Mouse (Mus musculus) midbrain, embryonic 11.5 days (tissue): ENCODE measurements at regions not wholly inside any gene's neighbourhood (a gene's known extent, or its start where the extent isn't known, plus 50 kb on each side); places are given as distances from the start of the nearest gene placed in this dataset.
"Not testable (repeated sequence)": the region's sequence is repeated elsewhere in the genome, so short reads cannot be mapped to it uniquely, and the experiment has no call there.

Experiments
- ATAC-seq: fragments of 200-750 bp; cut with Nextera tagmentation; 2 replicates; pipeline ENCODE4 v1.8.0; 2017; ENCODE audit warnings: moderate TSS enrichment, moderate library complexity; ENCODE audit not compliant: low FRiP score
- DNase-seq: peaks from one replicate; pipeline ENCODE4 v3.0.0; 2015; ENCODE audit warnings: low spot score; ENCODE audit errors: missing footprints
- H3K27ac ChIP-seq: fragments of 300-500 bp; sonication (generic); 2 replicates; pipeline ENCODE4 v1.5.1; 2014; ENCODE audit warnings: low read depth, low read length
- H3K27me3 ChIP-seq: fragments of 300-500 bp; sonication (generic); 2 replicates; pipeline ENCODE4 v1.6.1; 2014; ENCODE audit warnings: mild to moderate bottlenecking, low read length, moderate library complexity, mixed read lengths; ENCODE audit not compliant: control insufficient read depth, insufficient read depth
- H3K36me3 ChIP-seq: fragments of 300-500 bp; sonication (generic); 2 replicates; pipeline ENCODE4 v1.6.1; 2014; ENCODE audit warnings: mild to moderate bottlenecking, low read length, moderate library complexity, mixed read lengths; ENCODE audit not compliant: control insufficient read depth, insufficient read depth
- H3K4me1 ChIP-seq: fragments of 300-500 bp; sonication (generic); 2 replicates; pipeline ENCODE4 v1.6.1; 2014; ENCODE audit warnings: low read length; ENCODE audit not compliant: control insufficient read depth, insufficient read depth
- H3K4me2 ChIP-seq: fragments of 300-500 bp; sonication (generic); 2 replicates; pipeline ENCODE4 v1.6.1; 2014; ENCODE audit warnings: mild to moderate bottlenecking, moderate library complexity
- H3K4me3 ChIP-seq: fragments of 300-500 bp; sonication (generic); 2 replicates; pipeline ENCODE4 v1.5.1; 2014; ENCODE audit warnings: low read depth, low read length
- H3K9ac ChIP-seq: fragments of 300-500 bp; sonication (generic); 2 replicates; pipeline ENCODE4 v1.6.1; 2014; ENCODE audit warnings: low read length
- H3K9me3 ChIP-seq: fragments of 300-500 bp; sonication (generic); 2 replicates; pipeline ENCODE4 v1.6.1; 2016; ENCODE audit warnings: low read length; ENCODE audit not compliant: control insufficient read depth
- WGBS: fragments of 180-500 bp; shearing (Covaris S2); extraction: QIAGEN DNeasy Blood & Tissue Kit; methylation state at CpG from one replicate; pipeline ENCODE4 v1.1.7; 2014; 5-methylcytosine and 5-hydroxymethylcytosine counted together

GRCm38 (mm10) chr17:82901098-82901891, 313.8 kb upstream of the Pkdcc start:
- H3K9ac ChIP-seq, result no peak overlapping the region
- H3K36me3 ChIP-seq, result no peaks in the 10 kb centered on the region
- no peak overlapping the region for H3K27ac ChIP-seq
- H3K4me2 ChIP-seq, result no peak overlapping the region
- H3K27me3 ChIP-seq, result no peaks in the 10 kb centered on the region
- H3K4me3 ChIP-seq, result no peak overlapping the region
- ATAC-seq (no peak), DNase-seq (no peak)
- H3K4me1 ChIP-seq, result no peaks in the 10 kb centered on the region
- no peaks in the 10 kb centered on the region for H3K9me3 ChIP-seq
- WGBS, result 74% methylated on average over 9 of the region's 9 CpGs

- no peak for ATAC-seq
- Histone ChIP-seq H3K9me3 (no peaks in the 10 kb centered on the region), H3K27me3 (no peaks in the 10 kb centered on the region), H3K9ac (no peak overlapping the region), H3K4me3 (no peak overlapping the region), H3K27ac (no peak overlapping the region), H3K36me3 (no peaks in the 10 kb centered on the region), H3K4me2 (no peak overlapping the region), H3K4me1 (no peaks in the 10 kb centered on the region)
- WGBS, result 88% methylated on average over 2 of the region's 2 CpGs
- no peak for DNase-seq
Measured at GRCm38 (mm10) chr17:82904961-82905360, 310.1 kb upstream of the Pkdcc start.

GRCm38 (mm10) chr17:82905483-82905882, 309.6 kb upstream of the Pkdcc start:
- Histone ChIP-seq H3K9me3 (no peaks in the 10 kb centered on the region), H3K27ac (no peak overlapping the region), H3K36me3 (no peaks in the 10 kb centered on the region), H3K9ac (no peak overlapping the region), H3K4me1 (no peaks in the 10 kb centered on the region), H3K4me3 (no peak overlapping the region), H3K4me2 (no peak overlapping the region), H3K27me3 (no peaks in the 10 kb centered on the region)
- 88% methylated on average over 3 of the region's 3 CpGs for WGBS
- ATAC-seq (no peak), DNase-seq (no peak)

- no peaks in the 10 kb centered on the region for H3K9me3 ChIP-seq
- no peaks in the 10 kb centered on the region for H3K36me3 ChIP-seq
- 76% methylated on average over 2 of the region's 2 CpGs for WGBS
- DNase-seq (no peak), ATAC-seq (no peak)
- no peak overlapping the region for H3K4me2 ChIP-seq
- no peaks in the 10 kb centered on the region for H3K4me1 ChIP-seq
- H3K27me3 ChIP-seq, result no peaks in the 10 kb centered on the region
- no peak overlapping the region for H3K9ac ChIP-seq
- H3K27ac ChIP-seq, result no peak overlapping the region
- H3K4me3 ChIP-seq, result no peak overlapping the region
Measured at GRCm38 (mm10) chr17:82909189-82909588, 305.9 kb upstream of the Pkdcc start.

- DNase-seq, result not testable (repeated sequence)
Measured at GRCm38 (mm10) chr17:82922986-82923385, 292.1 kb upstream of the Pkdcc start.

GRCm38 (mm10) chr17:82925751-82926150, 289.3 kb upstream of the Pkdcc start:
- H3K27me3 ChIP-seq, result no peaks in the 10 kb centered on the region
- ATAC-seq, result no peak

More at GRCm38 (mm10) chr17:82922986-82923385, 292.1 kb upstream of the Pkdcc start:
- 85% methylated on average over 4 of the region's 4 CpGs for WGBS
- H3K36me3 ChIP-seq, H3K27ac ChIP-seq, H3K9ac ChIP-seq, H3K27me3 ChIP-seq, H3K4me3 ChIP-seq, H3K4me1 ChIP-seq, ATAC-seq, H3K4me2 ChIP-seq, H3K9me3 ChIP-seq: not testable (repeated sequence)

GRCm38 (mm10) chr17:82927681-82928080, 287.4 kb upstream of the Pkdcc start:
- no peak for ATAC-seq
- no peak for DNase-seq
- no peak overlapping the region for H3K27ac ChIP-seq
- no peak overlapping the region for H3K4me2 ChIP-seq
- no peak overlapping the region for H3K9ac ChIP-seq
- H3K27me3 ChIP-seq, result no peaks in the 10 kb centered on the region
- H3K4me1 ChIP-seq, result no peaks in the 10 kb centered on the region
- no peaks in the 10 kb centered on the region for H3K9me3 ChIP-seq
- H3K4me3 ChIP-seq, result no peak overlapping the region
- 89% methylated on average over 3 of the region's 3 CpGs for WGBS
- no peaks in the 10 kb centered on the region for H3K36me3 ChIP-seq

More at GRCm38 (mm10) chr17:82925751-82926150, 289.3 kb upstream of the Pkdcc start:
- Histone ChIP-seq H3K36me3 (no peaks in the 10 kb centered on the region), H3K4me1 (no peaks in the 10 kb centered on the region), H3K9ac (no peak overlapping the region), H3K27ac (no peak overlapping the region), H3K9me3 (no peaks in the 10 kb centered on the region), H3K4me2 (no peak overlapping the region), H3K4me3 (no peak overlapping the region)
- no peak for DNase-seq
- WGBS, result 77% methylated on average over 2 of the region's 2 CpGs

GRCm38 (mm10) chr17:82929511-82929910, 285.6 kb upstream of the Pkdcc start:
- Histone ChIP-seq H3K36me3 (no peaks in the 10 kb centered on the region), H3K4me1 (no peaks in the 10 kb centered on the region), H3K4me3 (no peak overlapping the region), H3K27ac (no peak overlapping the region), H3K4me2 (no peak overlapping the region), H3K9ac (no peak overlapping the region), H3K27me3 (no peaks in the 10 kb centered on the region), H3K9me3 (no peaks in the 10 kb centered on the region)
- ATAC-seq, result no peak
- no peak for DNase-seq
- 73% methylated on average over 3 of the region's 3 CpGs for WGBS

GRCm38 (mm10) chr17:82930738-82931137, 284.4 kb upstream of the Pkdcc start:
- WGBS, result 62% methylated on average over 1 of the region's 1 CpGs
- Histone ChIP-seq H3K4me2 (no peak overlapping the region), H3K9ac (no peak overlapping the region), H3K36me3 (no peaks in the 10 kb centered on the region), H3K4me3 (no peak overlapping the region), H3K27ac (no peak overlapping the region), H3K4me1 (no peaks in the 10 kb centered on the region), H3K27me3 (no peaks in the 10 kb centered on the region), H3K9me3 (no peaks in the 10 kb centered on the region)
- DNase-seq (no peak), ATAC-seq (no peak)
